Mouse (Mus musculus) activated CD4-positive, CD25-positive, alpha-beta regulatory T cell, adult 9 weeks (primary cell): ENCODE measurements around the gene Zfp606. TPM values are rescaled to one million over a fixed set of nuclear protein-coding genes. Genes with fewer than 3 reads are reported as not detected.

Experiments
- polyA plus RNA-seq: library from polyadenylated mRNA; unstranded; fragments of 100-300 nt; shearing (Covaris generic); gene quantifications from one replicate; pipeline ENCODE4 v1.2.1, GENCODE M21; 2017

Zfp606 gene
- polyA plus RNA-seq: 10.4 TPM

DNA sequence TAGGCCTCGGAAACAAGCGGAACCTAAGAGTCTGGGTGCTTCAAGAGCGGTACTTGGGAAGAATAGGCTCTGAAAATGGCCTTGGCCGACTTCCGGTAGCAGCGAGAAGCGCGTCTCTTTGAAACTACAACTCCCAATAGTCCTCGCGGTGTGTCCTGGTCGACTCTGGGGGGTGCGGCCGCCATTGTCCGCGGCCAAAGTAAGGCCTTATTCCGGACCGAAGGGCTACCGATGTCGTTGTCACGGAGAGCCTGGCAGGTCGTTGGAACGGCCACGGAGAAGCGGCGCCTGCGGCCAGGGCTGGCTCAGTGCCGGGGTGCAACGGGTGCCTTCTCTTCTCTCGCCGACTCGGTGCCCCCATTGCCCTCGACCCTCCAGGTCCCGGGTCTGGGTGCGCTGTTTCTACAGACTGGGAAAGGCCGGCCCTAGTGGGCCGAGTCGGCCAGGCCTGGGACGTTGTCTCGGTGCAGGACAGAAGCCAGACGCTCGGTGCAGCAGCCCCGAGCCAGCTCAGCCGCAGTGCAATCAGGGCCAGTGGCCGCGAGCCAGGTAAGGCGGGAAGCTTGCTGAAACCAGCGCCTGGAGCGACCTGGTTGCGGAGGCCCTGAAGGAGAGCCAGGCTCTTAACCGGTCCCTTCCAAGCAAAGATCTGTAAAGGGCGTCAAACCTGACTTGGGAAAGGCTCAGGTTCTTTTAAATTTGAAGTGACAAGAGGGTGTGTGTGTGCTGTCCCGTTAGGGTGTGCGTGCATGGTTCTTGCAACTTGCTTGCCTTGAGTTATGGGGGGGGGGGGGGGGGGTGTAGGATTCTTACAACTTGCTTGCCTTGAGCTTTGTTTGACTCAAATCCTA is at the start of gene Zfp606:
Gene Zfp606 (plus strand): TSS at position 136 of the 851 bp plus-strand sequence.

DNA sequence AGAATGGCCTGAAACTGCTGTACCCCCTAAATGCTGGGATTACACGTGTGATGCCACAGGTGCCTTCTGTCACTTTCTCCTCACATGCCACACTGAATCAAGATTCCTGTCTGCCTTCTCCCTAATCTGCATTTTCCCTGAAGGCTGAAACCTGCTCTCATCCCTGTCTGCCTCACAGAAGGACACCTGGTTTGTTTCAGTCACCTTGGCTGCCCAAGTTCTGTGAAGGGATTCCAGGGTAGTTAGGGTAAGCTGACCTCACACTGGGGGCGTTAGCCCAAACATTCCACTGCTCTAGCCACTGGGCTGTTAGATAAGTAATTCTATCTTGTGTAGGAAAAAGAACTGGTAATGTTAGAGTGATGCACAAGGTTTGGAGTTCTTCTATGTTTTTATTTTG is 34.1 kb downstream of the Zfp606 start, which contains the start of gene 2900092C05Rik:
Gene 2900092C05Rik (plus strand): TSS at position 301 of the 400 bp plus-strand sequence.

Other genes with a start within 250 kb of the Zfp606 start
- not detected for gene Vmn1r81, start 210.0 kb upstream of the Zfp606 start, polyA plus RNA-seq
- not detected for gene Vmn1r82, start 177.9 kb upstream of the Zfp606 start, polyA plus RNA-seq
- gene Vmn1r83, start 148.8 kb upstream of the Zfp606 start, polyA plus RNA-seq: not detected
- gene Vmn1r84, start 109.0 kb upstream of the Zfp606 start, polyA plus RNA-seq: not detected
- 3.1 TPM for gene Zfp551, start 55.5 kb upstream of the Zfp606 start, polyA plus RNA-seq
- not detected for gene 2900092C05Rik, start 34.2 kb downstream of the Zfp606 start, polyA plus RNA-seq
- 0.02 TPM for gene Vmn2r53, start 130.5 kb downstream of the Zfp606 start, polyA plus RNA-seq
- not detected for gene Vmn2r54, start 162.0 kb downstream of the Zfp606 start, polyA plus RNA-seq
- not detected for gene Vmn2r55, start 206.7 kb downstream of the Zfp606 start, polyA plus RNA-seq